Mouse (Mus musculus) natural killer cell, adult 2 months (primary cell): ENCODE measurements at regions not wholly inside any gene's neighbourhood (a gene's known extent, or its start where the extent isn't known, plus 50 kb on each side); places are given as distances from the start of the nearest gene placed in this dataset.

Experiments
- DNase-seq, 2 experiments: peaks; one replicate each; pipeline ENCODE4 v3.0.0; 2022; ENCODE audit warnings: low spot score in 2 of 2

DNA sequence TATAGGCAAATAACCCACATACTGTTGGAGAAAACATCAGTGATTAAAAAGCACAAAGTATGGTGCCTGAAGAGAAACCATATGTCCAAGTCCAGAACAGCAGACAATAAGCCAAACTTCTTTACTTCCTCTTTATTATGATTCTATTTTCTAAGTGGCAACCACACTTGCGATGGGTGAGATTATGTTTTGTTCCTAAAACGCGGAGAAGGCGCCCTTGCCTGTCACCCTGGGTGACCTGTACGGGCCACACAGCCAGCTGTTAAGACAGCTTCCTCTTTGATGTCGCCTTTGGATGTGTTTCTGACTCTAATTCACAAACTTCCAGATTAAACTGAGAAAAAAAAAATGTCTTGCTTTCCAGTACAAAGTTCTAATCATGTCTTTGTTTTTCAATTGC, 83.9 kb upstream of the Sgip1 start:
- no peak for DNase-seq

GRCm38 (mm10) chr4:102658578-102658977, 82.5 kb upstream of the Sgip1 start:
- DNase-seq = no peak

DNA sequence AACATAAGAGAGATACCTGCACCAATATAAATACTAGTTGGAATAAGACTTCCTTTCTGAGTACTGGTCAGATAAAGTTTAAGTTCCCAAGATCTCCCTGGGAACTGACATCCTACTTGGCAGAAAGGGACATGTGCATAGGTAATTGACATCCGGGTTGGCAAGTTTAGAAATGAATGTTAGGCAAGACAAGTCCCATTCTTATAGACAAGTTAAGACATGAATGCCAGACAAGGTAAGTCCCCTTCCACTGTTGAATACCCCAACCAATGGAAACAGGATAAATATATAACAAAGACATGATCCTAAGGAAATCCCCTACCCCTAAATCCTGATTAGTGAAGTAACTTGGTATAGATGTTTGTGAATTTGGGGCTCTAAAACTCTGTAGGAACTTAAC, 77.5 kb upstream of the Sgip1 start:
- no peak for DNase-seq

DNA sequence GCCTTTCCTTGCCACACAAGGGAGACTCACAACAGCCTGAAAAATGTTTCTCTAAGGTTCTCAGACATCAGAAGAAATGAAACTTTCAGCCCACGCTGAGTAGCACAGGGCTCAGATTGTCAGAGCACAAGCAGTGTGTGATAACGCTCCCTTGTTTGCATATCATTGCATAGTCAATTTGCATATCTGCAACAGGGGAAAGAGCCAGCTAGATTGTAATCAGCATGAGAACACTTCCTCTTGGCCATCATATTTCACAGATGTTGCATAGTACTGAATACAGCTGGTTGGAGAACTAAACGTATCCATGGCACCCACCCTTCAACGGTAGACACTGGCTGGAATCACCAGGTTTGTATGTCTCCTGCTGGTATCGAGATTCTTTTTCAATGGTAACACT, 58.9 kb upstream of the Sgip1 start:
- DNase-seq = peak in 1 of 2 experiments; percentile 1

DNA sequence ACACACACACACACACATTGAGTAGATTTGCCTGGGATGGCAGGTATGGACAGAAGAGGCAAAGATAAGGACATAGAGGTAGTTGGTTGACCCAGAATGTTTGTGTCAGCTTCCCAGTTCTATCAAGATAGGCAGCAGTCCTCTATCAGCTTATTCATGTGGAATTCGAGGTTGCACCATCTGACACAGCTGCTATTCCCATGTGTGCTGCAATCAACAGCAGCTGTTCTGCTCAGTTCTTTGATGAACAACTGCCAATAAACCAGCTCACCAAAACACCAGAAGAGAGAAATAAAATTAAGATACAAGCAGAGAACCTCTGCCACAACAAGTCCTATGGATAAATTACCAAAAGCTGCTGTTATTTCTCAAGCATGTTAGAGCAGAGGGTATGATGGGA, 56.1 kb upstream of the Sgip1 start:
- DNase-seq = no peak

GRCm38 (mm10) chr4:102688378-102688777, 52.7 kb upstream of the Sgip1 start:
- no peak for DNase-seq
